ENCODE assay signal across 34 mouse cellular contexts in genomic region chr8:122966638-122967037, GRCm38 (mm10).
"Had no signal": no experiment of that assay in that cellular context is flagged by ENCODE, and none has a peak within 500 bp of the region (broad histone marks: within the 10 kb centered on the region; RNA-seq: fewer than 3 reads in every experiment).

No protein-coding gene starts in this region.

- H3K36me3 ChIP-seq: hindbrain, embryonic 15.5 days; intestine, embryonic 15.5 days had no signal

- H3K4me2 ChIP-seq: heart, embryonic 11.5 days; heart, embryonic 12.5 days; heart, embryonic 13.5 days; heart, embryonic 15.5 days; hindbrain, embryonic 12.5 days; hindbrain, embryonic 13.5 days; hindbrain, embryonic 14.5 days; hindbrain, embryonic 15.5 days; intestine, embryonic 15.5 days; kidney, embryonic 15.5 days had no signal

- DNase-seq: heart, postnatal 10 days; heart, postnatal 14 days; heart, postnatal 36 days; heart, postnatal 4 days; kidney, adult 11 months; kidney, adult 18-20 months; kidney, adult 2 months; kidney, adult 8-10 months; kidney, adult 9 months; kidney, postnatal 10 days; kidney, postnatal 14 days; kidney, postnatal 25 days; kidney, postnatal 36 days; kidney, postnatal 4 days; layer of hippocampus, postnatal 36 days had no signal

- H3K4me3 ChIP-seq: heart, embryonic 10.5 days; heart, embryonic 12.5 days; heart, embryonic 13.5 days; heart, embryonic 15.5 days; hindbrain, embryonic 10.5 days; hindbrain, embryonic 12.5 days; hindbrain, embryonic 13.5 days; hindbrain, embryonic 15.5 days; intestine, embryonic 15.5 days; kidney, embryonic 15.5 days; left cerebral cortex, adult 2 months had no signal

- ATAC-seq: hindbrain, embryonic 16.5 days; hindbrain, postnatal 0 days; inflammation-experienced regulatory T-cells, adult 6 months; intestine, embryonic 15.5 days; intestine, embryonic 16.5 days; intestine, postnatal 0 days had no signal

- H3K27me3 ChIP-seq: heart, embryonic 12.5 days; heart, embryonic 13.5 days; heart, embryonic 15.5 days; hindbrain, embryonic 12.5 days; hindbrain, embryonic 13.5 days; hindbrain, embryonic 15.5 days; intestine, embryonic 15.5 days; kidney, embryonic 15.5 days had no signal

- H3K27ac ChIP-seq: heart, embryonic 10.5 days; heart, embryonic 13.5 days; heart, embryonic 15.5 days; hindbrain, embryonic 10.5 days; hindbrain, embryonic 12.5 days; hindbrain, embryonic 13.5 days; hindbrain, embryonic 14.5 days; hindbrain, embryonic 15.5 days; hindbrain, postnatal 0 days; intestine, embryonic 15.5 days; kidney, embryonic 15.5 days; kidney, postnatal 0 days; left cerebral cortex, adult 2 months had no signal

- H3K9me3 ChIP-seq: heart, embryonic 10.5 days; heart, embryonic 12.5 days; heart, embryonic 13.5 days; heart, embryonic 15.5 days; hindbrain, embryonic 10.5 days; hindbrain, embryonic 12.5 days; hindbrain, embryonic 13.5 days; hindbrain, embryonic 15.5 days; intestine, embryonic 15.5 days; kidney, embryonic 15.5 days had no signal

- H3K9ac ChIP-seq: heart, embryonic 12.5 days; heart, embryonic 13.5 days; heart, embryonic 15.5 days; hindbrain, embryonic 12.5 days; hindbrain, embryonic 13.5 days; hindbrain, embryonic 14.5 days; hindbrain, embryonic 15.5 days; intestine, embryonic 15.5 days; kidney, embryonic 15.5 days had no signal
